Mouse (Mus musculus): ENCODE measurements around the gene Mcpt2. TPM values are rescaled to one million over a fixed set of nuclear protein-coding genes. Genes with fewer than 3 reads are reported as not detected.
"Not testable (repeated sequence)": the region's sequence is repeated elsewhere in the genome, so short reads cannot be mapped to it uniquely, and the experiment has no call there.

Gene Mcpt2
- 0.20 TPM in 1 of 2 replicates, not detected in the other for polyA plus RNA-seq (2015; fragmentation: Nextera tagmentation; extraction: Ambion mirVana)

- H3K9me3 ChIP-seq (ENCODE audit: control insufficient read depth, low read length); ATAC-seq (ENCODE audit: low read depth); H3K9ac ChIP-seq (ENCODE audit: low read length); H3K4me2 ChIP-seq (ENCODE audit: low read depth, low read length); H3K36me3 ChIP-seq (ENCODE audit: control insufficient read depth, insufficient read depth, low read length); H3K27ac ChIP-seq (ENCODE audit: low read length); H3K27me3 ChIP-seq (ENCODE audit: control insufficient read depth, insufficient read depth, low read depth, low read length); H3K4me1 ChIP-seq (replicated peaks; ENCODE audit: control insufficient read depth, insufficient read depth, low read length); H3K4me3 ChIP-seq (ENCODE audit: low read length): not testable (repeated sequence)
- 61% methylated on average over 1 of the region's 1 CpGs for WGBS
These were observed at the start of gene Mcpt2 for GRCm38 (mm10) chr14:56041792-56042191. Gene Mcpt2, plus strand, starts transcription at chr14:56042041.

GRCm38 (mm10) chr14:56013147-56013546 is 28.7 kb upstream of the Mcpt2 start:
- no peak overlapping the region for H3K27ac ChIP-seq (ENCODE audit: low read length)
- no peak overlapping the region for H3K4me2 ChIP-seq (ENCODE audit: low read depth, low read length)
- no peak for ATAC-seq (ENCODE audit: low read depth)
- no peaks in the 10 kb centered on the region for H3K27me3 ChIP-seq (ENCODE audit: control insufficient read depth, insufficient read depth, low read depth, low read length)
- WGBS: 54% methylated on average over 3 of the region's 3 CpGs
- no peak overlapping the region for H3K4me3 ChIP-seq (ENCODE audit: low read length)
- H3K9me3 ChIP-seq (ENCODE audit: control insufficient read depth, low read length): no peaks in the 10 kb centered on the region
- no peak overlapping the region for H3K9ac ChIP-seq (ENCODE audit: low read length)
- H3K36me3 ChIP-seq (ENCODE audit: control insufficient read depth, insufficient read depth, low read length): no peaks in the 10 kb centered on the region
- no peaks in the 10 kb centered on the region for H3K4me1 ChIP-seq (replicated peaks; ENCODE audit: control insufficient read depth, insufficient read depth, low read length)

GRCm38 (mm10) chr14:56013924-56014323 is 27.9 kb upstream of the Mcpt2 start:
- Histone ChIP-seq H3K4me3 (ENCODE audit: low read length) (no peak overlapping the region), H3K4me1 (replicated peaks; ENCODE audit: control insufficient read depth, insufficient read depth, low read length) (no peaks in the 10 kb centered on the region), H3K4me2 (ENCODE audit: low read depth, low read length) (no peak overlapping the region), H3K9ac (ENCODE audit: low read length) (no peak overlapping the region), H3K36me3 (ENCODE audit: control insufficient read depth, insufficient read depth, low read length) (no peaks in the 10 kb centered on the region), H3K27ac (ENCODE audit: low read length) (no peak overlapping the region), H3K27me3 (ENCODE audit: control insufficient read depth, insufficient read depth, low read depth, low read length) (no peaks in the 10 kb centered on the region), H3K9me3 (ENCODE audit: control insufficient read depth, low read length) (no peaks in the 10 kb centered on the region)
- 80% methylated on average over 2 of the region's 2 CpGs for WGBS
- ATAC-seq (ENCODE audit: low read depth): no peak

GRCm38 (mm10) chr14:56017671-56018070 is 24.2 kb upstream of the Mcpt2 start, which contains the start of gene Mcpt1:
Gene Mcpt1, plus strand, starts transcription at chr14:56017971.
- H3K27ac ChIP-seq (ENCODE audit: low read length); ATAC-seq (ENCODE audit: low read depth): not testable (repeated sequence)
- WGBS: 63% methylated on average over 3 of the region's 3 CpGs

GRCm38 (mm10) chr14:56019446-56019845 is 22.4 kb upstream of the Mcpt2 start:
- no peaks in the 10 kb centered on the region for H3K36me3 ChIP-seq (ENCODE audit: control insufficient read depth, insufficient read depth, low read length)
- whole genome bisulfite sequencing: 61% methylated on average over 1 of the region's 1 CpGs

More at GRCm38 (mm10) chr14:56017671-56018070, 24.2 kb upstream of the Mcpt2 start, which contains the start of gene Mcpt1:
- not testable (repeated sequence) for H3K36me3 ChIP-seq (ENCODE audit: control insufficient read depth, insufficient read depth, low read length); H3K4me3 ChIP-seq (ENCODE audit: low read length); H3K4me2 ChIP-seq (ENCODE audit: low read depth, low read length); H3K9me3 ChIP-seq (ENCODE audit: control insufficient read depth, low read length); H3K9ac ChIP-seq (ENCODE audit: low read length); H3K27me3 ChIP-seq (ENCODE audit: control insufficient read depth, insufficient read depth, low read depth, low read length); H3K4me1 ChIP-seq (replicated peaks; ENCODE audit: control insufficient read depth, insufficient read depth, low read length)

GRCm38 (mm10) chr14:56021305-56021704 is 20.5 kb upstream of the Mcpt2 start:
- 56% methylated on average over 4 of the region's 4 CpGs for WGBS
- not testable (repeated sequence) for H3K36me3 ChIP-seq (ENCODE audit: control insufficient read depth, insufficient read depth, low read length); ATAC-seq (ENCODE audit: low read depth); H3K4me3 ChIP-seq (ENCODE audit: low read length); H3K4me2 ChIP-seq (ENCODE audit: low read depth, low read length); H3K9me3 ChIP-seq (ENCODE audit: control insufficient read depth, low read length); H3K27ac ChIP-seq (ENCODE audit: low read length); H3K27me3 ChIP-seq (ENCODE audit: control insufficient read depth, insufficient read depth, low read depth, low read length); H3K9ac ChIP-seq (ENCODE audit: low read length); H3K4me1 ChIP-seq (replicated peaks; ENCODE audit: control insufficient read depth, insufficient read depth, low read length)

More at GRCm38 (mm10) chr14:56019446-56019845, 22.4 kb upstream of the Mcpt2 start:
- Histone ChIP-seq H3K9ac (ENCODE audit: low read length) (no peak overlapping the region), H3K27ac (ENCODE audit: low read length) (no peak overlapping the region), H3K4me2 (ENCODE audit: low read depth, low read length) (no peak overlapping the region), H3K27me3 (ENCODE audit: control insufficient read depth, insufficient read depth, low read depth, low read length) (no peaks in the 10 kb centered on the region), H3K4me3 (ENCODE audit: low read length) (no peak overlapping the region), H3K9me3 (ENCODE audit: control insufficient read depth, low read length) (no peaks in the 10 kb centered on the region), H3K4me1 (replicated peaks; ENCODE audit: control insufficient read depth, insufficient read depth, low read length) (no peaks in the 10 kb centered on the region)
- ATAC-seq (ENCODE audit: low read depth): no peak

- not testable (repeated sequence) for H3K4me2 ChIP-seq (ENCODE audit: low read depth, low read length); H3K9ac ChIP-seq (ENCODE audit: low read length); H3K27me3 ChIP-seq (ENCODE audit: control insufficient read depth, insufficient read depth, low read depth, low read length); H3K36me3 ChIP-seq (ENCODE audit: control insufficient read depth, insufficient read depth, low read length); H3K4me1 ChIP-seq (replicated peaks; ENCODE audit: control insufficient read depth, insufficient read depth, low read length); H3K4me3 ChIP-seq (ENCODE audit: low read length); H3K9me3 ChIP-seq (ENCODE audit: control insufficient read depth, low read length); ATAC-seq (ENCODE audit: low read depth); H3K27ac ChIP-seq (ENCODE audit: low read length)
- 54% methylated on average over 3 of the region's 3 CpGs for WGBS
These were observed 11.4 kb upstream of the Mcpt2 start, which contains the start of gene Mcpt9 for GRCm38 (mm10) chr14:56030395-56030794. Gene Mcpt9, minus strand, starts transcription at chr14:56030495.

GRCm38 (mm10) chr14:56034433-56034832 is 7.4 kb upstream of the Mcpt2 start:
- Histone ChIP-seq H3K4me1 (replicated peaks; ENCODE audit: control insufficient read depth, insufficient read depth, low read length) (no peaks in the 10 kb centered on the region; the same call in 1 of the 2 replicates), H3K27me3 (ENCODE audit: control insufficient read depth, insufficient read depth, low read depth, low read length) (no peaks in the 10 kb centered on the region), H3K36me3 (ENCODE audit: control insufficient read depth, insufficient read depth, low read length) (no peaks in the 10 kb centered on the region), H3K4me2 (ENCODE audit: low read depth, low read length) (no peak overlapping the region), H3K4me3 (ENCODE audit: low read length) (no peak overlapping the region), H3K9ac (ENCODE audit: low read length) (no peak overlapping the region), H3K9me3 (ENCODE audit: control insufficient read depth, low read length) (no peaks in the 10 kb centered on the region), H3K27ac (ENCODE audit: low read length) (no peak overlapping the region)
- ATAC-seq (ENCODE audit: low read depth): peak; percentile 49; the same call in 1 of the 2 replicates
- WGBS: 37% methylated on average over 2 of the region's 2 CpGs

GRCm38 (mm10) chr14:56055408-56055807 is 13.6 kb downstream of the Mcpt2 start:
- no peak overlapping the region for H3K27ac ChIP-seq (ENCODE audit: low read length)

GRCm38 (mm10) chr14:56057722-56058121 is 15.9 kb downstream of the Mcpt2 start:
- no peak for ATAC-seq (ENCODE audit: low read depth)
- Histone ChIP-seq H3K36me3 (ENCODE audit: control insufficient read depth, insufficient read depth, low read length) (no peaks in the 10 kb centered on the region), H3K27ac (ENCODE audit: low read length) (no peak overlapping the region), H3K9me3 (ENCODE audit: control insufficient read depth, low read length) (no peaks in the 10 kb centered on the region), H3K27me3 (ENCODE audit: control insufficient read depth, insufficient read depth, low read depth, low read length) (no peaks in the 10 kb centered on the region), H3K9ac (ENCODE audit: low read length) (no peak overlapping the region), H3K4me3 (ENCODE audit: low read length) (no peak overlapping the region), H3K4me2 (ENCODE audit: low read depth, low read length) (no peak overlapping the region), H3K4me1 (replicated peaks; ENCODE audit: control insufficient read depth, insufficient read depth, low read length) (no peaks in the 10 kb centered on the region)
- 68% methylated on average over 4 of the region's 4 CpGs for WGBS

More at GRCm38 (mm10) chr14:56055408-56055807, 13.6 kb downstream of the Mcpt2 start:
- H3K36me3 ChIP-seq (ENCODE audit: control insufficient read depth, insufficient read depth, low read length): no peaks in the 10 kb centered on the region
- 60% methylated on average over 3 of the region's 3 CpGs for WGBS
- H3K4me1 ChIP-seq (replicated peaks; ENCODE audit: control insufficient read depth, insufficient read depth, low read length): no peaks in the 10 kb centered on the region
- no peaks in the 10 kb centered on the region for H3K27me3 ChIP-seq (ENCODE audit: control insufficient read depth, insufficient read depth, low read depth, low read length)
- no peaks in the 10 kb centered on the region for H3K9me3 ChIP-seq (ENCODE audit: control insufficient read depth, low read length)
- H3K9ac ChIP-seq (ENCODE audit: low read length): no peak overlapping the region
- ATAC-seq (ENCODE audit: low read depth): no peak
- no peak overlapping the region for H3K4me3 ChIP-seq (ENCODE audit: low read length)
- no peak overlapping the region for H3K4me2 ChIP-seq (ENCODE audit: low read depth, low read length)
